Mouse (Mus musculus) spleen, postnatal 10 days (tissue): Measurements from ENCODE around the gene Capn9.

Source experiments
- DNase-seq, 2 experiments: peaks; one replicate each; pipeline ENCODE4 v3.0.0; 2021 to 2022; ENCODE audit warnings: low spot score in 2 of 2

Gene Capn9

GRCm38 (mm10) chr8:124641599-124641998 is 65.7 kb downstream of the Capn9 start:
- DNase-seq: no peak

GRCm38 (mm10) chr8:124643540-124644339 is 67.8 kb downstream of the Capn9 start:
- DNase-seq: no peak

DNA sequence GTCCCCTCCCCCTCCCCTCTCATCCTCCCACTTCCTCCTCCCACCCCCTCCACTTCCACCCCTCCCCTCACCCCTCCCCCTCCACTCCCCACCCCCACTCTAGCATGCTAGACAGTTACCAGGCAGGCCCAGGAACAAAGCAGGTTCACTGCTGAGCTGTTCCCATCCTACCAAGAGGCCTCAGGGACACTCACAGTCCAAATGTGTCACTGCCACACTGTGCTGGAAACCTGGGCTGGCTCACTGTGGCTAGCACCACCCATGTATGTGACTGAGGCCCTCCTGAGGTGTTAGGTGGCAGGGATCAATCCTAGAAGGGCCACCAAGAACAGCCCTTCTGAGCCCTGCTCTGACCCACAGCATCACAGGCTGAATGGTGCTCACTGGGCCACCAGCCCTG is 72.4 kb downstream of the Capn9 start:
- no peak for DNase-seq

DNA sequence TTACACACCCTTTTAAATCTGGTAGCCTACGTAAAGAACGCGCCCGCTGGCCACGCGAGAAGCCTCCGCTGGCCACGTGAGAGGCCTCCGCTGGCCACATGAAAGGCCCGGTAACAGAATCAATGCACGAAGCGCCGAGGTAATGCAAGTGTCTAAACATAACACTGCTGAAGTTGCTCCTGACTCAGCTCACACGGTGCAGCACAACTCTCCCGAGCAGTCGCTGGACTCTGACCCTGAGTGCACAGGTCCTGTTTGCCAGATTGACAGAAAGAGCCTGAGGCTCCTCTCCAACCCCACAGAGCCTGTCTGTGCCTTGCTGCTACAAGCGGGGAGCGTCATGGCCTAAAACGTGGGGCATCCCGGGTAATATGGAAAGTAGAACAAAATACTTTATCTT is 75.9 kb downstream of the Capn9 start:
- DNase-seq: no peak

- no peak for DNase-seq
Observed at GRCm38 (mm10) chr8:124652546-124652945, 76.6 kb downstream of the Capn9 start.

DNA sequence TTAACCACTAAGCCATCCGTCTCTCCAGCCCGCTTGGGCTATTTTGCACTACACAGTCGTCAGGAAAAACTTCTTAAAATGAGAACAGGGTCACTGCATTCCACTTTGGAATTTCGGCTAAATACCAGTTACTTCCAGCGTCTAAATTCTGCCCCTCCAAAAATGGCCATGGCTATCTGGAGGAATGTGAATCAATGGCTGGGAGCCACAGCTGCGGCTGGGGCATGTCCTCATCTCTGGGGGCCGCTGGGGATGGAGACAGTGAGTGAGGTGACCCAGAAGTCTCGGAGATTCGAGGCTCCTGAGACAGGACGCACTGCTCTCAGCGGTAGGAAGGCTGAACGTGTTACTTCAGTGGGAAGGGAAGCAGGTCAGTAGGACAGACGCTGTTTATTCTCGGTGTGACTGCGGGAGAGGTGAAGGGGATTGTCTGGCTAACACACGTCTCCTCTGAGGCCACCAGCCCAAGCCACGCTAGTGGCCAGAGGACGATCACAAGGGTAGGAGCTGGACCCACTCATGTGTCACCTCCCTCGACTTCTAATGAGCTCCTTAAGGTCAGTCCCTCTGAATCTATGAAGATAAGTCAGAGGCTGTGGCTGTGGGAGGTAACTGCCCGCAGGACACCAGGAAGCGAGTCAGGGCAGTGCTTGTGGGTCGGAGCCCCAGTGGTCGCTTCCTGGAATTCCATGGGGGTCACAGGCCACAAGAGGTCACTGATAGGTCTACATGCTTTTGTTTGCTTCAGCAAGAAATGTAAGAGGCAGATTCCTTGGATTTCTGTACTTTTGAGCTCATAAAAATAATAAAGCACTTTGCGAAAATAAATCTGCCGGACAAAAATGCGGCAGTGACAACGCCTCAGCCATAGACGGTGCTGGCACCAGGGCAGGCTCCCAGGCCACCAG is 77.9 kb downstream of the Capn9 start:
- no peak for DNase-seq

GRCm38 (mm10) chr8:124657961-124658360 is 82.0 kb downstream of the Capn9 start:
- DNase-seq: peak; percentile 33 to 63

GRCm38 (mm10) chr8:124658415-124658814 is 82.5 kb downstream of the Capn9 start:
- DNase-seq: peak; percentile 79 to 86

- DNase-seq: peak in 1 of 2 experiments; percentile 26
Observed at GRCm38 (mm10) chr8:124661781-124662180, 85.9 kb downstream of the Capn9 start.

DNA sequence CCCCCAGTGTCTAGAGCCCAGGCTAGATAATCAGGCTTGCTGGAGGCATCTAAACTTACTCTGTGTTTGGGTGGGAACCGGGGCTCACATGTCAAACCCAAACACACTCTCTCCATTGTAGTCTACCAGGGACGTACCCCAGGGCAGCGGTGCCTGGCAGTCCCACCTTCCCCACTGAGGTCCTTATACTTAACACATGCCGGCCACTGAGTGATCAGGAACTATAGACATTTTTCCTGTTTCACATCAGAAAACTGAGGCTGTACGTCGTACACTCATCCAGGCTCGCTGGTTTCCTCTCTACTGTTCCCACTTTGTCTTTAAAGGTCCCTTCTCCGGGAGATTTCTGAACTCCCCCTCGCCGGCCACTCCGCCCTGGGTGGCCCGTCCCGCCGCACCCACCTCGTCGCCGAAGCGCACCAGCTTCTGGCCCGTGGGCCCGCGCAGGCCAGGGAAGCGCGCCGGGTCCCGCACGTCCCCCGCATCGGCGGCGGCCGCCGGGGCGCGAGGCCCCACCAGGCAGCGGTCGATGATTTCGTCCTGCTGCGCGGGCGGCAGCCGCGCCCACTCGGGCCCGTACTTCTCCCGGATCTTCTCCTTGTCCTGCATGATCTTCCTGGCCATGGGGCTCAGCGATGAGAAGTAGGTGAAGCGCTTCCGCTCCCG is 86.7 kb downstream of the Capn9 start:
- peak in 1 of 2 experiments; percentile 57 for DNase-seq

- DNase-seq: peak; percentile 87 to 88
Observed at GRCm38 (mm10) chr8:124663112-124663873, 87.4 kb downstream of the Capn9 start, which contains the start of gene 2310022B05Rik. Gene 2310022B05Rik (minus strand): TSS chr8:124663369.

GRCm38 (mm10) chr8:124663874-124664230 is 87.9 kb downstream of the Capn9 start:
- no peak for DNase-seq

DNA sequence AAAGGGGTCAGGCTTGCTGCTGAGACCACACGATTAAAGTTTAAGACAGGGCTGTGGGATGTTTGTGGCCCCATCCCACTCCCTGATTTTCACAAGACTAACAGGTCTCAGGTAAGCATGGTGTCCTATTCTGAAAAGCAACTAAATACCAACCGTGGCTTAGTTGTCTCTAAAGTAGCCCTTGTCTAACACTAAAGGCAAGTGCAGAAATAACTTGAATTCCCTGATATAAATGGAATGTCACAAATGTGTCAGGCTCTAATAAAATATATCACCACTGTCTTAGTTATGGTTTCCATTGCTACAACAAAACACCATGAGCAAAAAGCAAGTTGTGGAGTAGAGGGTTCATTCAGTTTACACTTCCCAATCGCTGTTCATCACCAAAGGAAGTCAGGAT is 88.5 kb downstream of the Capn9 start:
- no peak for DNase-seq
